Mouse (Mus musculus) forebrain, embryonic 12.5 days (tissue): ENCODE measurements at regions not wholly inside any gene's neighbourhood (a gene's known extent, or its start where the extent isn't known, plus 50 kb on each side); places are given as distances from the start of the nearest gene placed in this dataset.
"Not testable (repeated sequence)": the region's sequence is repeated elsewhere in the genome, so short reads cannot be mapped to it uniquely, and the experiment has no call there.

ENCODE experiments used
- ATAC-seq: fragments of 200-750 bp; cut with Nextera tagmentation; 2 replicates; pipeline ENCODE4 v1.8.0; 2017; ENCODE audit warnings: moderate TSS enrichment; ENCODE audit not compliant: low FRiP score
- H3K27ac ChIP-seq: fragments of 300-500 bp; sonication (generic); 2 replicates; pipeline ENCODE4 v1.5.1; 2016; ENCODE audit warnings: mild to moderate bottlenecking
- H3K27me3 ChIP-seq: fragments of 300-500 bp; sonication (generic); 2 replicates; pipeline ENCODE4 v1.6.1; 2016; ENCODE audit warnings: mild to moderate bottlenecking
- H3K36me3 ChIP-seq: fragments of 300-500 bp; sonication (generic); replicated peaks from 2 replicates; pipeline ENCODE4 v1.6.1; 2016; ENCODE audit warnings: mild to moderate bottlenecking
- H3K4me1 ChIP-seq: fragments of 300-500 bp; sonication (generic); 2 replicates; pipeline ENCODE4 v1.6.1; 2016
- H3K4me2 ChIP-seq: fragments of 300-500 bp; sonication (generic); 2 replicates; pipeline ENCODE4 v1.6.1; 2016; ENCODE audit warnings: mild to moderate bottlenecking, moderate library complexity
- H3K4me3 ChIP-seq: fragments of 300-500 bp; sonication (generic); replicated peaks from 2 replicates; pipeline ENCODE4 v1.5.1; 2016; ENCODE audit warnings: mild to moderate bottlenecking
- H3K9ac ChIP-seq: fragments of 300-500 bp; sonication (generic); 2 replicates; pipeline ENCODE4 v1.6.1; 2016; ENCODE audit warnings: mild to moderate bottlenecking
- H3K9me3 ChIP-seq: fragments of 300-500 bp; sonication (generic); 2 replicates; pipeline ENCODE4 v1.6.1; 2016
- WGBS: fragments of 180-500 bp; shearing (Covaris S2); methylation state at CpG from one replicate; pipeline ENCODE4 v1.1.7; 2016; 5-methylcytosine and 5-hydroxymethylcytosine counted together

- Histone ChIP-seq H3K4me1 (peaks cover 22% of the 10 kb centered on the region), H3K9ac (no peak overlapping the region), H3K9me3 (no peaks in the 10 kb centered on the region), H3K27me3 (no peaks in the 10 kb centered on the region), H3K4me3 (no peak overlapping the region), H3K4me2 (no peak overlapping the region), H3K36me3 (no peaks in the 10 kb centered on the region), H3K27ac (0 out of 2 replicates have a peak overlapping the region, but pooled peaks have one; percentile 31)
- WGBS = 33% methylated on average over 6 of the region's 6 CpGs
- ATAC-seq = peak; percentile 58; the same call in 1 of the 2 replicates
Measured at GRCm38 (mm10) chr9:30632164-30633146, 205.5 kb downstream of the Snx19 start.

GRCm38 (mm10) chr9:30625635-30626034 is 198.7 kb downstream of the Snx19 start:
- H3K27me3 ChIP-seq = no peaks in the 10 kb centered on the region
- ATAC-seq = no peak
- H3K36me3 ChIP-seq = no peaks in the 10 kb centered on the region
- no peak overlapping the region for H3K4me3 ChIP-seq
- no peaks in the 10 kb centered on the region for H3K9me3 ChIP-seq
- 93% methylated on average over 8 of the region's 8 CpGs for WGBS
- no peak overlapping the region for H3K9ac ChIP-seq
- no peak overlapping the region for H3K27ac ChIP-seq
- H3K4me1 ChIP-seq = no peaks in the 10 kb centered on the region
- H3K4me2 ChIP-seq = no peak overlapping the region

- Histone ChIP-seq H3K9me3 (no peaks in the 10 kb centered on the region), H3K9ac (no peak overlapping the region), H3K4me1 (no peaks in the 10 kb centered on the region), H3K27ac (no peak overlapping the region), H3K4me2 (no peak overlapping the region), H3K4me3 (no peak overlapping the region), H3K36me3 (no peaks in the 10 kb centered on the region), H3K27me3 (no peaks in the 10 kb centered on the region)
- 86% methylated on average over 3 of the region's 3 CpGs for WGBS
- no peak for ATAC-seq
Measured at GRCm38 (mm10) chr9:30625090-30625489, 198.2 kb downstream of the Snx19 start.

GRCm38 (mm10) chr9:30624481-30624880 is 197.6 kb downstream of the Snx19 start:
- no peak for ATAC-seq
- Histone ChIP-seq H3K36me3 (no peaks in the 10 kb centered on the region), H3K27me3 (no peaks in the 10 kb centered on the region), H3K4me2 (no peak overlapping the region), H3K9me3 (no peaks in the 10 kb centered on the region), H3K4me3 (no peak overlapping the region), H3K27ac (no peak overlapping the region), H3K4me1 (no peaks in the 10 kb centered on the region), H3K9ac (no peak overlapping the region)
- 87% methylated on average over 5 of the region's 5 CpGs for WGBS

- no peak overlapping the region for H3K27ac ChIP-seq
- no peak for ATAC-seq
- no peaks in the 10 kb centered on the region for H3K27me3 ChIP-seq
- H3K9ac ChIP-seq = no peak overlapping the region
- no peak overlapping the region for H3K4me3 ChIP-seq
- H3K36me3 ChIP-seq = no peaks in the 10 kb centered on the region
- H3K9me3 ChIP-seq = no peaks in the 10 kb centered on the region
- 78% methylated on average over 2 of the region's 2 CpGs for WGBS
- no peaks in the 10 kb centered on the region for H3K4me1 ChIP-seq
- no peak overlapping the region for H3K4me2 ChIP-seq
Measured at GRCm38 (mm10) chr9:30619325-30619724, 192.4 kb downstream of the Snx19 start.

- Histone ChIP-seq H3K27me3 (no peaks in the 10 kb centered on the region), H3K4me3 (no peak overlapping the region), H3K27ac (no peak overlapping the region), H3K4me2 (no peak overlapping the region), H3K4me1 (no peaks in the 10 kb centered on the region), H3K9ac (no peak overlapping the region), H3K36me3 (no peaks in the 10 kb centered on the region), H3K9me3 (no peaks in the 10 kb centered on the region)
- 88% methylated on average over 2 of the region's 2 CpGs for WGBS
- no peak for ATAC-seq
Measured at GRCm38 (mm10) chr9:30618181-30618580, 191.3 kb downstream of the Snx19 start.

GRCm38 (mm10) chr9:30613715-30614114 is 186.8 kb downstream of the Snx19 start:
- 59% methylated on average over 6 of the region's 6 CpGs for WGBS
- Histone ChIP-seq H3K36me3 (no peaks in the 10 kb centered on the region), H3K9ac (no peak overlapping the region), H3K27ac (no peak overlapping the region), H3K4me2 (no peak overlapping the region), H3K9me3 (no peaks in the 10 kb centered on the region), H3K27me3 (no peaks in the 10 kb centered on the region), H3K4me1 (no peaks in the 10 kb centered on the region), H3K4me3 (no peak overlapping the region)
- peak; percentile 46; the same call in 1 of the 2 replicates for ATAC-seq

GRCm38 (mm10) chr9:30613003-30613552 is 186.2 kb downstream of the Snx19 start:
- Histone ChIP-seq H3K27me3 (no peaks in the 10 kb centered on the region), H3K4me3 (no peak overlapping the region), H3K4me2 (no peak overlapping the region), H3K27ac (no peak overlapping the region), H3K4me1 (no peaks in the 10 kb centered on the region), H3K9ac (no peak overlapping the region), H3K36me3 (no peaks in the 10 kb centered on the region), H3K9me3 (no peaks in the 10 kb centered on the region)
- no peak for ATAC-seq
- WGBS = 92% methylated on average over 5 of the region's 5 CpGs

GRCm38 (mm10) chr9:30610328-30610727 is 183.4 kb downstream of the Snx19 start:
- H3K4me3 ChIP-seq = no peak overlapping the region
- no peak overlapping the region for H3K27ac ChIP-seq
- no peaks in the 10 kb centered on the region for H3K36me3 ChIP-seq
- no peak overlapping the region for H3K4me2 ChIP-seq
- H3K9me3 ChIP-seq = no peaks in the 10 kb centered on the region
- no peaks in the 10 kb centered on the region for H3K4me1 ChIP-seq
- WGBS = 80% methylated on average over 7 of the region's 7 CpGs
- no peak overlapping the region for H3K9ac ChIP-seq
- H3K27me3 ChIP-seq = no peaks in the 10 kb centered on the region
- no peak for ATAC-seq

- no peak overlapping the region for H3K27ac ChIP-seq
- 56% methylated on average over 7 of the region's 7 CpGs for WGBS
- H3K4me2 ChIP-seq = no peak overlapping the region
- H3K4me1 ChIP-seq = no peaks in the 10 kb centered on the region
- H3K27me3 ChIP-seq = no peaks in the 10 kb centered on the region
- ATAC-seq = no peak
- no peak overlapping the region for H3K9ac ChIP-seq
- H3K4me3 ChIP-seq = no peak overlapping the region
- H3K9me3 ChIP-seq = no peaks in the 10 kb centered on the region
- H3K36me3 ChIP-seq = no peaks in the 10 kb centered on the region
Measured at GRCm38 (mm10) chr9:30599756-30600155, 172.8 kb downstream of the Snx19 start.

GRCm38 (mm10) chr9:30597691-30598090 is 170.8 kb downstream of the Snx19 start:
- H3K4me1 ChIP-seq = no peaks in the 10 kb centered on the region
- H3K36me3 ChIP-seq = no peaks in the 10 kb centered on the region
- H3K27ac ChIP-seq = no peak overlapping the region
- H3K9me3 ChIP-seq = no peaks in the 10 kb centered on the region
- H3K9ac ChIP-seq = no peak overlapping the region
- ATAC-seq = no peak
- H3K4me2 ChIP-seq = no peak overlapping the region
- H3K4me3 ChIP-seq = no peak overlapping the region
- no peaks in the 10 kb centered on the region for H3K27me3 ChIP-seq
- WGBS = 42% methylated on average over 4 of the region's 4 CpGs

GRCm38 (mm10) chr9:30597092-30597491 is 170.2 kb downstream of the Snx19 start:
- H3K4me1 ChIP-seq, H3K9me3 ChIP-seq, H3K27me3 ChIP-seq, H3K4me2 ChIP-seq, H3K9ac ChIP-seq, H3K36me3 ChIP-seq, H3K4me3 ChIP-seq, H3K27ac ChIP-seq, ATAC-seq: not testable (repeated sequence)
- WGBS = 78% methylated on average over 6 of the region's 6 CpGs

- Histone ChIP-seq H3K27me3 (no peaks in the 10 kb centered on the region), H3K9me3 (no peaks in the 10 kb centered on the region), H3K9ac (no peak overlapping the region), H3K4me3 (no peak overlapping the region), H3K4me1 (no peaks in the 10 kb centered on the region; the same call in 1 of the 2 replicates), H3K4me2 (no peak overlapping the region), H3K27ac (no peak overlapping the region), H3K36me3 (no peaks in the 10 kb centered on the region)
- WGBS = 95% methylated on average over 2 of the region's 2 CpGs
- no peak for ATAC-seq
Measured at GRCm38 (mm10) chr9:30592601-30593000, 165.7 kb downstream of the Snx19 start.
